Mouse (Mus musculus) forebrain, embryonic 16.5 days (tissue): ENCODE data around the gene Bcr. TPM values are rescaled to one million over a fixed set of nuclear protein-coding genes. Genes with fewer than 3 reads are reported as not detected.

Experiments
- ATAC-seq: fragments of 200-750 bp; cut with Nextera tagmentation; 2 replicates; pipeline ENCODE4 v1.8.0; 2017; ENCODE audit warnings: mild to moderate bottlenecking, moderate library complexity
- H3K27ac ChIP-seq: fragments of 300-500 bp; sonication (generic); 2 replicates; pipeline ENCODE4 v1.5.1; 2014; ENCODE audit warnings: low read length, control low read depth
- H3K27me3 ChIP-seq: fragments of 300-500 bp; sonication (generic); replicated peaks from 2 replicates; pipeline ENCODE4 v1.6.1; 2014; ENCODE audit warnings: low read length; ENCODE audit not compliant: control insufficient read depth, insufficient read depth
- H3K36me3 ChIP-seq: fragments of 300-500 bp; sonication (generic); 2 replicates; pipeline ENCODE4 v1.6.1; 2014; ENCODE audit not compliant: control insufficient read depth, insufficient read depth
- H3K4me1 ChIP-seq: fragments of 300-500 bp; sonication (generic); replicated peaks from 2 replicates; pipeline ENCODE4 v1.6.1; 2014; ENCODE audit warnings: low read length; ENCODE audit not compliant: control insufficient read depth, insufficient read depth
- H3K4me2 ChIP-seq: fragments of 300-500 bp; sonication (generic); 2 replicates; pipeline ENCODE4 v1.6.1; 2014; ENCODE audit warnings: mild to moderate bottlenecking, low read length, control low read depth
- H3K4me3 ChIP-seq: fragments of 300-500 bp; sonication (generic); replicated peaks from 2 replicates; pipeline ENCODE4 v1.5.1; 2014; ENCODE audit warnings: mild to moderate bottlenecking, low read length, control low read depth
- H3K9ac ChIP-seq: fragments of 300-500 bp; sonication (generic); replicated peaks from 2 replicates; pipeline ENCODE4 v1.6.1; 2014; ENCODE audit warnings: low read depth, low read length, control low read depth
- H3K9me3 ChIP-seq: fragments of 300-500 bp; sonication (generic); 2 replicates; pipeline ENCODE4 v1.6.1; 2016; ENCODE audit warnings: low read length; ENCODE audit not compliant: control insufficient read depth
- WGBS: fragments of 180-500 bp; shearing (Covaris S2); extraction: QIAGEN DNeasy Blood & Tissue Kit; methylation state at CpG from one replicate; pipeline ENCODE4 v1.1.7; 2014; 5-methylcytosine and 5-hydroxymethylcytosine counted together
- polyA plus RNA-seq: library from polyadenylated mRNA; unstranded; fragments of >200 nt; fragmentation: Nextera tagmentation; extraction: Ambion mirVana; gene quantifications from 2 replicates; pipeline ENCODE4 v1.2.1, GENCODE M21; 2015

Gene Bcr
- polyA plus RNA-seq, 1 experiment from 2014 or later, result 17.6 TPM

- Histone ChIP-seq H3K4me1 (no peaks in the 10 kb centered on the region), H3K27ac (no peak overlapping the region), H3K9ac (no peak overlapping the region), H3K4me2 (no peak overlapping the region), H3K27me3 (no peaks in the 10 kb centered on the region), H3K36me3 (peaks cover 20% of the 10 kb centered on the region), H3K4me3 (no peak overlapping the region), H3K9me3 (no peaks in the 10 kb centered on the region)
- WGBS, result 75% methylated on average over 5 of the region's 5 CpGs
- ATAC-seq, result no peak
These were observed 90.0 kb downstream of the Bcr start for GRCm38 (mm10) chr10:75150361-75150760.

- Histone ChIP-seq H3K4me1 (no peaks in the 10 kb centered on the region), H3K9me3 (no peaks in the 10 kb centered on the region), H3K9ac (no peak overlapping the region), H3K4me2 (no peak overlapping the region), H3K4me3 (no peak overlapping the region), H3K27ac (no peak overlapping the region), H3K27me3 (no peaks in the 10 kb centered on the region), H3K36me3 (peaks cover 21% of the 10 kb centered on the region)
- peak; percentile 68 for ATAC-seq
These were observed 90.9 kb downstream of the Bcr start for GRCm38 (mm10) chr10:75151311-75151710.

- Histone ChIP-seq H3K27me3 (no peaks in the 10 kb centered on the region), H3K9me3 (no peaks in the 10 kb centered on the region), H3K4me2 (no peak overlapping the region), H3K36me3 (peaks cover 29% of the 10 kb centered on the region), H3K4me1 (no peaks in the 10 kb centered on the region), H3K27ac (no peak overlapping the region), H3K4me3 (no peak overlapping the region), H3K9ac (no peak overlapping the region)
- WGBS, result 80% methylated on average over 6 of the region's 6 CpGs
- no peak for ATAC-seq
These were observed 96.4 kb downstream of the Bcr start for GRCm38 (mm10) chr10:75156835-75157234.

GRCm38 (mm10) chr10:75157713-75158112 lies 97.3 kb downstream of the Bcr start:
- Histone ChIP-seq H3K9me3 (no peaks in the 10 kb centered on the region), H3K4me1 (no peaks in the 10 kb centered on the region), H3K4me2 (no peak overlapping the region), H3K9ac (no peak overlapping the region), H3K27ac (no peak overlapping the region), H3K27me3 (no peaks in the 10 kb centered on the region), H3K36me3 (peaks cover 36% of the 10 kb centered on the region), H3K4me3 (no peak overlapping the region)
- no peak for ATAC-seq
- 93% methylated on average over 8 of the region's 8 CpGs for WGBS

GRCm38 (mm10) chr10:75158356-75158755 lies 98.0 kb downstream of the Bcr start:
- peaks cover 39% of the 10 kb centered on the region for H3K36me3 ChIP-seq

GRCm38 (mm10) chr10:75160171-75160900 lies 99.9 kb downstream of the Bcr start:
- H3K27ac ChIP-seq, result no peak overlapping the region
- H3K36me3 ChIP-seq, result peaks cover 32% of the 10 kb centered on the region
- H3K9me3 ChIP-seq, result no peaks in the 10 kb centered on the region
- H3K9ac ChIP-seq, result no peak overlapping the region
- no peaks in the 10 kb centered on the region for H3K4me1 ChIP-seq
- no peak overlapping the region for H3K4me2 ChIP-seq
- no peak overlapping the region for H3K4me3 ChIP-seq
- H3K27me3 ChIP-seq, result no peaks in the 10 kb centered on the region
- 74% methylated on average over 10 of the region's 10 CpGs for WGBS
- no peak for ATAC-seq

More at GRCm38 (mm10) chr10:75158356-75158755, 98.0 kb downstream of the Bcr start:
- WGBS, result 94% methylated on average over 1 of the region's 1 CpGs
- Histone ChIP-seq H3K4me1 (no peaks in the 10 kb centered on the region), H3K9ac (no peak overlapping the region), H3K27me3 (no peaks in the 10 kb centered on the region), H3K9me3 (no peaks in the 10 kb centered on the region), H3K27ac (no peak overlapping the region), H3K4me2 (no peak overlapping the region), H3K4me3 (no peak overlapping the region)
- ATAC-seq, result no peak

DNA sequence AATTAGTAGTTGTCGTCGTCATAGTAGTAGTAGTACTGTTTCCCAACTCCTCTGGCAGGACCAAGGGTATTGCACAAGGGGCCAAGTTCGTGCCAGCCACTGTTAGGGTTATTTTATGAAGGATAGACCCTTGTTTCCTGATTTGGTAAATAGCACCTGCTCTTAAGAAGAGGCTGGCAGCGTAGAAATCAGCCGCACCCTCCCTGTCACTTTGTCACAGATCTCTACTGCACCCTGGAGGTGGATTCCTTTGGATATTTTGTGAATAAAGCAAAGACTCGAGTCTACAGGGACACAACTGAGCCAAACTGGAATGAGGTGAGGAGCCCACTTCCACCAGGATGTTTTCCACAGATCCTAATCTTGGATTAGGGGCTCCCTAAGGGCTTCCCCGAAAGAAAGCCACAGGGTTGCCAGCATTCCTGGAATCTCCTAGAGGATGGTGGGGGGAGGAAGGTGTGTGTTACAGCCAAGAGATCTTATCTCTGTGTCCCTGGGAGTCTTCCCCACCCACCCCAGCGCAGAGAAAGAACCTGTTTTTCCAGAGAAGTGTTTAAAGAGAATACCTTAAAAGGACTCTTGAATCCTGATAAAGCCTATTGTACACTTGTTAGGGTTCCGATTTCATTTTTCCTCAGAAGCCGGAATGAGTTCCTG lies 105.6 kb downstream of the Bcr start:
- no peak overlapping the region for H3K27ac ChIP-seq
- H3K4me1 ChIP-seq, result no peaks in the 10 kb centered on the region
- H3K36me3 ChIP-seq, result peaks cover 34% of the 10 kb centered on the region
- WGBS, result 77% methylated on average over 10 of the region's 10 CpGs
- H3K27me3 ChIP-seq, result no peaks in the 10 kb centered on the region
- ATAC-seq, result no peak
- H3K9me3 ChIP-seq, result no peaks in the 10 kb centered on the region
- no peak overlapping the region for H3K9ac ChIP-seq
- H3K4me3 ChIP-seq, result no peak overlapping the region
- H3K4me2 ChIP-seq, result no peak overlapping the region

- 94% methylated on average over 4 of the region's 4 CpGs for WGBS
- ATAC-seq, result no peak
- peaks cover 36% of the 10 kb centered on the region for H3K36me3 ChIP-seq
These were observed 106.2 kb downstream of the Bcr start for GRCm38 (mm10) chr10:75166601-75167000.

DNA sequence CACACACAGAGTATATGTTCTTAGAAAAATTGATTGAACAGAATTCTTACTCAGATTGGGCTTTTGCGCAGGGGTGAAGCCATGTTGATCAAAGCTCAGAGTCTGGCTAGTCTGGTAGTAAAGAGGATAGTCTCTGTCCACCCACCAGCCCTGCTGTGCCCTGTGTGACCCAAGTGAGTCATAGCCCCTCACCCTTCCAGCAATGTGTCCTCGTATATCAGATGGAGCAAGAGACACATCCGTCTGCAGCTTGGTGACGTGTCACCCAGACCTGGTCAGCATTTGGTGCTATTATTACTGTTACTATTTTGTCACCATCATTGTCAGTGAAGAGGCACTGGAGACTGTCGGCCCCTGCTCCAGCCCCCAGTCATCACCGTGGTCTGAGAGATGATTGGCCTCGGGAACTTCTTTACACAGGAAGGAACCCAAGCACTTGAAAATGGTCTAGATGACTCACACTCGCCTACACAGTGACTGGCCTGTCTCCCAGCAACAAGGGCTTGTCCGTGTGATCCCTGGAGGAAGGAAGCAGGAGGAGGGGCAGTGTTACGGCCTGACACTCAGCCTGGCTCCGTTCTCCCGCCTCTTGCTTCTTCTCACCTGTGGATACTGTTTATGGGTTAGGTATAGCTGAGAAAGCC lies 109.9 kb downstream of the Bcr start:
- no peaks in the 10 kb centered on the region for H3K9me3 ChIP-seq
- no peaks in the 10 kb centered on the region for H3K4me1 ChIP-seq
- H3K4me2 ChIP-seq, result no peak overlapping the region
- H3K27me3 ChIP-seq, result no peaks in the 10 kb centered on the region
- no peak overlapping the region for H3K9ac ChIP-seq
- H3K36me3 ChIP-seq, result peaks cover 25% of the 10 kb centered on the region
- no peak for ATAC-seq
- no peak overlapping the region for H3K4me3 ChIP-seq
- WGBS, result 85% methylated on average over 12 of the region's 12 CpGs
- no peak overlapping the region for H3K27ac ChIP-seq

More at GRCm38 (mm10) chr10:75166601-75167000, 106.2 kb downstream of the Bcr start:
- Histone ChIP-seq H3K27me3 (no peaks in the 10 kb centered on the region), H3K27ac (no peak overlapping the region), H3K4me1 (no peaks in the 10 kb centered on the region), H3K9me3 (no peaks in the 10 kb centered on the region), H3K4me3 (no peak overlapping the region), H3K9ac (no peak overlapping the region), H3K4me2 (no peak overlapping the region)
